Mouse (Mus musculus) spleen, adult 2 months (tissue): ENCODE measurements around the gene Hnrnpr. TPM values are rescaled to one million over a fixed set of nuclear protein-coding genes. Genes with fewer than 3 reads are reported as not detected.

Experiments used
- DNase-seq, 2 experiments: peaks; one replicate each; pipeline versions ENCODE4 v3.0.0 to v3.0.0-alpha.2; 2012 to 2021; ENCODE audit warnings: low spot score in 2 of 2, low read depth in 1 of 2
- H3K27ac ChIP-seq: fragments of 200-500 bp; 2 replicates; pipeline ENCODE4 v1.5.1; 2012; ENCODE audit warnings: low read length, inconsistent platforms; ENCODE audit not compliant: insufficient read depth
- H3K27me3 ChIP-seq: fragments of 200-500 bp; 2 replicates; pipeline ENCODE4 v1.6.1; 2012; ENCODE audit warnings: mild to moderate bottlenecking, moderate library complexity, low read length, inconsistent platforms; ENCODE audit not compliant: control insufficient read depth, insufficient read depth
- H3K36me3 ChIP-seq: fragments of 200-500 bp; 2 replicates; pipeline ENCODE4 v1.6.1; 2012; ENCODE audit warnings: mild to moderate bottlenecking, low read length, inconsistent platforms; ENCODE audit not compliant: control insufficient read depth, insufficient read depth
- H3K4me1 ChIP-seq: fragments of 200-500 bp; 2 replicates; pipeline ENCODE4 v1.6.1; 2011; ENCODE audit warnings: inconsistent platforms; ENCODE audit not compliant: control insufficient read depth, insufficient read depth, insufficient read length
- H3K4me3 ChIP-seq: fragments of 200-500 bp; 2 replicates; pipeline ENCODE4 v1.5.1; 2011; ENCODE audit warnings: mild to moderate bottlenecking, inconsistent platforms; ENCODE audit not compliant: insufficient read depth, insufficient read length; ENCODE audit errors: extremely low read depth
- CTCF ChIP-seq: fragments of 200-500 bp; IDR thresholded peaks from 2 replicates; pipeline ENCODE4 v1.5.1; 2011; ENCODE audit warnings: mild to moderate bottlenecking, inconsistent platforms; ENCODE audit not compliant: insufficient read depth, insufficient read length, insufficient replicate concordance; ENCODE audit errors: extremely low read depth
- POLR2A ChIP-seq: fragments of 200-500 bp; IDR thresholded peaks from 2 replicates; pipeline ENCODE4 v1.6.1; 2011; ENCODE audit warnings: low read depth, low read length, inconsistent platforms
- WGBS: fragments of 180-500 bp; shearing (Covaris S2); methylation state at CpG from one replicate; pipeline ENCODE4 v1.1.7; 2018; 5-methylcytosine and 5-hydroxymethylcytosine counted together
- polyA plus RNA-seq: library from polyadenylated mRNA; depleted of rRNA; stranded (reverse); fragments of >200 nt; gene quantifications from 2 replicates; pipeline ENCODE4 v1.2.3, GENCODE M21; 2012

Gene Hnrnpr
- polyA plus RNA-seq, 1 experiment = 8.2 TPM

DNA sequence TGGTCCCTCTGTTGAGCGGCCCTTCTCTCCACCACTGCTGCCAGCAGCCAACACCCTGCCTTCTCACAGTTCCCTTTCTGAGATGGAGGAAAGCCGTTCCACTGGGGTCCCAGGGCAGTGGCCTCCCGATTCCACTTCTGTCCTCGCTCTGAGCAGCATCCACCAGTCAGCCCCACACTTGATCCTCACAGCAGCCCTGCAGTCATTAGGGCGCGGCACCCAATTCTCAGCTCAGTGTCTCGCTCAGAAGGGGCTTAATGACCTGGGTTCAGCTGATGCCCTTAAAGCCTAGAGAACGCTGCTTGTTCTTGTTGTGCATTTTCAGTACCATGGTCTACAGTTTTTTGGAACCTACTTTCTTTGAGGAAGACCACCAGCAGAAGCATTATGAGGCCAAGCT lies 29.6 kb upstream of the Hnrnpr start:
- no peak for DNase-seq
- no peaks in the 10 kb centered on the region for H3K36me3 ChIP-seq

DNA sequence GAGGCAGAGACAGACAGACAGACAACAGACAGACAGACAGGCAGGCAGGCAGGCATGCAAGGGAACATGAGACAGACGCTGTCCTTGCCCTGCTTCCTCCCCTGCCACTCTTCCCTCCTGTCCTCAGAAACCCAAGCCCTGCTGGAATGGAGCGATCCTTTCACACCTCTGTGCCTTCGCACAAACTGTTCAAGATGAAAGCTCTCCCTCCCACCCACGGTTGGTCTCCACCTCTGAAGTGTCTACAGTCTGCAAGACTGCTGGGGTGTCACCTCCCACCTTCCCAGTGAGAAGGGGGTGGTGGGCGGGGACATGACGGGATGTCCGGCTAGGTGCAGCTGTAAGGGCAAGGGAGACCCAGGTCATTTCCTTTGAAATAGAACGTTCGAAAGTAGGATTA lies 29.1 kb upstream of the Hnrnpr start:
- no peak for DNase-seq
- 84% methylated on average over 9 of the region's 9 CpGs for WGBS
- Histone ChIP-seq H3K27me3 (no peaks in the 10 kb centered on the region), H3K27ac (no peak overlapping the region), H3K4me3 (no peak overlapping the region), H3K36me3 (no peaks in the 10 kb centered on the region), H3K4me1 (peaks cover 2% of the 10 kb centered on the region; the same call in 1 of the 2 replicates)
- no peak for TF ChIP-seq CTCF
- TF ChIP-seq POLR2A = no peak

More for the DNA sequence above, 29.6 kb upstream of the Hnrnpr start:
- H3K4me1 ChIP-seq = no peaks in the 10 kb centered on the region
- 90% methylated on average over 8 of the region's 8 CpGs for WGBS
- no peak overlapping the region for H3K4me3 ChIP-seq
- H3K27ac ChIP-seq = no peak overlapping the region
- no peak for TF ChIP-seq POLR2A
- TF ChIP-seq CTCF = no peak
- no peaks in the 10 kb centered on the region for H3K27me3 ChIP-seq

DNA sequence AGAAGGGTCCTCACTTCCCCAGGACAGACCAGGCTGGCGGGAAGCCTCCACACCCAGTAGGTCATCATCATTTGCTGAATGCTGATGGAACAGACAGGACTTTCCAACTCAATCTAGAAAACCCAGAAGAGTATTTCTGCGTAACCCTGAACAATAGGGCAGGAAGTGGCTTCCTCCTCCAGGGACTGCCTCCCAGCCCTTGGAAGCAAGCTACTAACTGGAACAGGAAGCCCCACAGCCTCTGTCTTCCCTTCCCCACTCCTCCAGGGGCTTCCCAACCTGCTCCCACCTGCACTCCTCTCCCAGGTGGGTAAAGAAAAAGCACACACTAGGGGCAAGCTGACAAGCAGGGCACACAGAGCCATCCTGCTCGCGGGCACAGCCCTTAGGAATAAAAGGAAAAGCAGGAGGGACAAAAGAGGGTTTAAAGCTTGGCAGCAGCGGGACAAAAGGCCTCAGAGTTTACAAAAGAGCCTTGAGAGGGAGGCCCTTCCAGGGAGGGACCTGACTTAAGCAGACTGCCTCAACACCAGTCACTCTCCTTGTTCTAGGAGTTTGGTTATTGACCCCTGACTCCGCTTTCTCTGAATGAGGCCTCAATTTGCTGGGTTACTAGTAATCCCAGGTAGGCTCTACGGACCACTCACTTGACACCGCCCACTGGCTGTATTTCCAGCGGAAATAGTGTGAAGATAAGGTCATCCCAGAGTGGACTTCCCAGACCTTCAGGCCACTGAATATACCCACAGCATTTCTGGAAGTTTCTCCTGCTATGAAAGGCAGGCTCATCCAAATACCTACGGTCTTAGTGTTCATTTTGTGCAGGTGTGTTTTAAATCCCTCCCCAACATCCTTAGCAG lies 27.9 kb upstream of the Hnrnpr start:
- 77% methylated on average over 10 of the region's 10 CpGs for WGBS
- no peak for DNase-seq

DNA sequence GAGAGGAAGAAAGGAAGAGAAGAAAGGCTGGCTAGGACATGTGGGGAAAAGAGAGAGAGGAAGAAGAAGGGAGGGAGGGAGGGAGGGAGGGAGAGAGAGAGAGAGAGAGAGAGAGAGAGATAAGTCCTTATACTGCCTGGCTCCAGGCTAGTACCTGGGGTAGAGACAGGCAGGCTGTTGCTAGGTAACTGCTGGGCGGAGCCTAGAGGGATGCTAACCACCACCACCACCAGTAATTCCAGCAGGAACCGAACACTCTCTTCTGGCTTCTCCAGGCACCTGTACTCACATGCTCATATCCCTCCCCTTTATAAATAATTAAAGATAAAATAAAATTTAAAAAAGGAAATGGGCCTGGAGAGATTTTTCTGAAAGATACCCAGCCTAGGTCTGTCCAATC lies 27.0 kb upstream of the Hnrnpr start:
- H3K36me3 ChIP-seq = peaks cover 4% of the 10 kb centered on the region; the same call in 1 of the 2 replicates
- no peak overlapping the region for H3K27ac ChIP-seq
- WGBS = 81% methylated on average over 2 of the region's 2 CpGs
- no peak for DNase-seq
- H3K27me3 ChIP-seq = no peaks in the 10 kb centered on the region
- no peak for TF ChIP-seq POLR2A
- TF ChIP-seq CTCF = no peak
- H3K4me3 ChIP-seq = no peak overlapping the region
- peaks cover 4% of the 10 kb centered on the region; the same call in 1 of the 2 replicates for H3K4me1 ChIP-seq

More for the DNA sequence above, 27.9 kb upstream of the Hnrnpr start:
- TF ChIP-seq CTCF = no peak
- no peak for TF ChIP-seq POLR2A
- peak overlapping the region; percentile 45; the same call in 1 of the 2 replicates for H3K27ac ChIP-seq
- H3K4me3 ChIP-seq = no peak overlapping the region
- peaks cover 4% of the 10 kb centered on the region; the same call in 1 of the 2 replicates for H3K4me1 ChIP-seq
- H3K36me3 ChIP-seq = no peaks in the 10 kb centered on the region
- no peaks in the 10 kb centered on the region for H3K27me3 ChIP-seq

DNA sequence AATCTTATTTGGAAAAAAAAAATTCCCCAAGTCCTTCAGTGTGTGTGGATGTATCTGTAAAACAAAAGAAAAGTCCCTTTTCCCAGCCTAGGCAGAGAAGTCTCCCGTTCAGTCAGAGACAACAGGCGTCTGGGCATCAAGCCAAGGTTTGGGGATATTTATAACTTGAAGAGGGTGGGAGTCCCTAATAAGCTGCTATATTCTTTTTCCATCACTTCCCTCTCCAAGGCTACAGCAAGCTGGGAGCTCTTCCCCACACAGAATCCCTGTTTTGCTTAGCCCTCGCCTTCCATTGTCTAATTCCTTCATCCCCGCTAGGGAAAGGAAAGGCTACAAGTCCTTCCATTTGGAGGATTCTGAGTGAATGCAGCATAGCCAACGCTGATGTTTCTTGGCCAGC lies 26.3 kb upstream of the Hnrnpr start, which contains the start of gene Zfp46:
Gene Zfp46 (plus strand): TSS at position 229 of the 400 bp plus-strand sequence.
- DNase-seq = no peak
- H3K36me3 ChIP-seq = peaks cover 4% of the 10 kb centered on the region; the same call in 1 of the 2 replicates
- peaks cover 4% of the 10 kb centered on the region; the same call in 1 of the 2 replicates for H3K4me1 ChIP-seq
- WGBS = 62% methylated on average over 5 of the region's 5 CpGs
- H3K27ac ChIP-seq = peak within 1 kb of the TSS; percentile 74
- H3K27me3 ChIP-seq = no peaks in the 10 kb centered on the region
- no peak for TF ChIP-seq POLR2A
- TF ChIP-seq CTCF = no peak
- H3K4me3 ChIP-seq = peak within 1 kb of the TSS; percentile 77

DNA sequence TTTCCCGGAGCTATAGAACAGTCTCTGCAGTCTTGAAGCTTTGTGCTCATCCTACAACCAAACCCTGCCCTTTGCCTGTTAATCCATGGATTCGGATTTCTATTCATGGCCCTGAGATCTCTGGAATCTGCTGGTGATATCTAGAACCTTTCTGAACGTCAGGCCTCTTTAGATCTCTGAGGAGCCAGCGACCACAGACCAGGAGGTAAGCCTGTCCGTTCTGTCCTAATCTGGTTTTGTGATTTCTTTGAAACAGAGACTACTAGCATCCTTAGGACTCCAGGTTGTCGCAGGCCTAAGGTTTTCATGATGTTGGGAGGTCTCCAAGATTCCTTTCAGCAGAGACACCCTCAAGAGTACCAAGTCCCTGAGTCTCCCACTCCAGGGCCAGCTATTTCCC lies 25.9 kb upstream of the Hnrnpr start:
- 50% methylated on average over 6 of the region's 6 CpGs for WGBS
- Histone ChIP-seq H3K27ac (peak overlapping the region; percentile 49), H3K27me3 (no peaks in the 10 kb centered on the region), H3K4me1 (peaks cover 4% of the 10 kb centered on the region; the same call in 1 of the 2 replicates), H3K4me3 (peak overlapping the region; percentile 77), H3K36me3 (peaks cover 7% of the 10 kb centered on the region)
- DNase-seq = no peak
- TF ChIP-seq CTCF = no peak

DNA sequence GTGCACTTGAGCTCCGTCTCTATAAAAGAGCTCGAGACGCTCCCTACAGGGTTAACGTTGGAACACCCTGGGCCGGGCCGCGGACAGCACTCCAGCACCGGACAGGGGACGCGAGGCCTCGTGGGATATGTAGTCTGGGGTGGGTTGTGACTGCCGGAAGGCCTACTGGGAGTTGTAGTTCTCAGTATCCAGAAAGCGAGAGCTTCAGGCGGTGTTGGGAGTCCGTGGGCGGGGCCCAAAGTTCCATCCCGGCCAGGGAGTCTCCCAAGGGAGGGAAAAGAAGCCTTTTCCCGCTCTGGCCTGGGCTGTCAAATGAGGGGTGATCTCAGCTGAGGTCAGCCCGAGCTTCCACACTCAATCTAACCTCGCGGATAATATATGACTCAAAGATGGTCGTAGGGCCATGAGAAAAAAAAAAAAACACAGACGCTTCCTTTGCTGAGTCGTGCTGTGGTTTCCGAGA lies 25.4 kb upstream of the Hnrnpr start:
- WGBS = under 1% methylated on average over 25 of the region's 25 CpGs
- no peaks in the 10 kb centered on the region for H3K27me3 ChIP-seq
- H3K27ac ChIP-seq = peak overlapping the region; percentile 74
- H3K4me1 ChIP-seq = peaks cover 4% of the 10 kb centered on the region; the same call in 1 of the 2 replicates
- H3K4me3 ChIP-seq = peak overlapping the region; percentile 77
- H3K36me3 ChIP-seq = peaks cover 12% of the 10 kb centered on the region
- peak; percentile 79 to 92 for DNase-seq
- TF ChIP-seq POLR2A = peak; percentile 13; the same call in 1 of the 2 replicates
- no peak for TF ChIP-seq CTCF
